Mouse (Mus musculus): Measurements from ENCODE around the gene Mapre1.
A peak's percentile ranks its signal among the peaks of the same experiment; 100 is the strongest.

Mapre1 gene

GRCm38 (mm10) chr2:153775472-153775871 is 34.4 kb downstream of the Mapre1 start:
- DNase-seq (ENCODE audit: low read depth in 2 of 2, low spot score in 2 of 2), result no peak

DNA sequence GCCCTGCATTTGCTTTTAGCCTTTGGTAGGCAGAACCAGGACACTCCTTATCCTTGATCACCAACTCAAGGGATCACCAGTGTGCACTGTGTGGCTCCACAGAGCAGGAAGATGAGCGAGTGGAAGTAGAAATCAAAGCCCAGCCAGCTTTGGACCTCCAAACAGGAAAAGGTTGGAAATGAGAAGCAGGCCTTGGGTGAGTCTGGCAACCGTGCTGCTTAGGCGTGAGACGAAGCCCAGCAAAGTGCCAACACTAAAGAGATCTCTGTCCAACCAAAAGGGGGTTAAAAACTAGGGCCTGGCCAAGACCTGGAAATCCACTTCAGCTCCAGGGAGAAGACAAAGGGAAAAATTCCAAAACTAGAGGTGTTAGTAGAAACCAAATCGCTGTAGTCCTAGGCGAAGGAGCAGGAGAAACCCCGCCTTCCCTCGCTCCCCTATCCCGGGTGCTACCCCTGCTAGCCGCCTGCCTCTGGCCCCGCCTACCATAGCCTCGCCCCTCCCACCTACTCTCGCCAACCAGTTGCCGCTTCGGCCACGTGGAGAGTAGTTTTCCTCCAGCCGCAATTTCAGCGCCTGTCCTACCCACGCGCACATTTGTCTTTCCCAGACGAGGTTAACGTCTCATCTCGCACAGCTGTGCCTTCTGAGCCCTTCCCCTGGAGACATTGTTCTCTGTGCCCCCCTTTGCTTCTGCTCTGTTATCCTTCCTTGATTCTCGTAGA is 37.7 kb downstream of the Mapre1 start:
- peak; percentile 43 to 60 for DNase-seq (ENCODE audit: low read depth in 2 of 2, low spot score in 2 of 2)

DNA sequence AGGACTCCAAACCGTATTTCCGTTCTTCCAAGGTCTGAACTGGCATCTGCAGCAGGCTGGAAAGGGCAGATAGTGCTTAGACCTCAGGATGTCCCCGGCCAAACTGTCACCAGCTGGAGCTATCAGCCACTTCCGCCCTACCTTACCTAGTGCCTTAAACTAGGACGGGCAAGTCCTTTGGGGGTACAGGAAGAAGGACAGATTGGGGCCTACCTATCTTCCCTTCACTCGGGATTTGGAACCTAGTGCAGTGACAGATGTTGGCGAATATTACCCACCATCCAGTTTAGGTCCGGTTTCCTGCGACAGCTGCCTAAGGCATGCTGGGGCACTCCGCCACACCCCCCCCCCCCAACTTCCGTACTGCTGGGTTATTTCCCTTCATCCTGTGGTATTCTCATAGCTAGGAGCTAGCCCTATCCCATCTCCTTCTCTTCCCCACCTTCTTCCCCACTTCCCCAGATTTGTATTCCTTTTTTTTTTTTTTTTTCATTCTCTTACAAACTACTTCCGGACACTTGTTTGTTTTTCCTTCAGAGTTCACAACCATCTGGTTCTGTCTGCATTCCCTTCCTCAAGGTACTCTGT is 38.4 kb downstream of the Mapre1 start, which contains the start of gene Efcab8:
Gene Efcab8 (plus strand): TSS at position 538 of the 588 bp plus-strand sequence.
- DNase-seq (ENCODE audit: low read depth in 2 of 2, low spot score in 2 of 2), result peak; percentile 11 to 30

DNA sequence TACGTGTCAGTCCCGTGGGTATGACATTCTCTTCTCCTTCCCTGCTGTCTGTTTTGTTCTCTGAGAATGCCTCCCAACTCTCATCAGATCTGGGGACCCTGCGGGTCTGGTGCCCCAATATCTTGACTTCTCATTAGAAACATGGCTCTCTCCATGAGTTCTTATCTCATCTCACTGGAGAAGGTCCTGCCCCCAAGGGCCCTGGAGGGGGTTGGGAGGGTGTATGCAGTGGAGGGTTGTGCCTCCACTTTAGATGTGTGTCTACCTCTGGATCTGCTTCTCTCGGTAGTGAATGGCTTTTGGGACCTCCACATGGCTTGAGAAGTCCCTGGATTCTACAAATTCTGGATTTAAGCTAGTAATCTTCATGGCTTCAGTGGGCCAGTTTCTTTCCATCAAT is 40.1 kb downstream of the Mapre1 start:
- DNase-seq (ENCODE audit: low read depth in 2 of 2, low spot score in 2 of 2), result no peak

- DNase-seq (ENCODE audit: low read depth in 2 of 2, low spot score in 2 of 2), result no peak
These were observed 43.6 kb downstream of the Mapre1 start for GRCm38 (mm10) chr2:153784668-153785067.

- no peak for DNase-seq (ENCODE audit: low read depth in 2 of 2, low spot score in 2 of 2)
These were observed 52.3 kb downstream of the Mapre1 start for GRCm38 (mm10) chr2:153793366-153793765.

GRCm38 (mm10) chr2:153795090-153795489 is 54.0 kb downstream of the Mapre1 start:
- no peak for DNase-seq (ENCODE audit: low read depth in 2 of 2, low spot score in 2 of 2)

- peak; percentile 11 to 24 for DNase-seq (ENCODE audit: low read depth in 2 of 2, low spot score in 2 of 2)
These were observed 66.4 kb downstream of the Mapre1 start for GRCm38 (mm10) chr2:153807464-153807863.

DNA sequence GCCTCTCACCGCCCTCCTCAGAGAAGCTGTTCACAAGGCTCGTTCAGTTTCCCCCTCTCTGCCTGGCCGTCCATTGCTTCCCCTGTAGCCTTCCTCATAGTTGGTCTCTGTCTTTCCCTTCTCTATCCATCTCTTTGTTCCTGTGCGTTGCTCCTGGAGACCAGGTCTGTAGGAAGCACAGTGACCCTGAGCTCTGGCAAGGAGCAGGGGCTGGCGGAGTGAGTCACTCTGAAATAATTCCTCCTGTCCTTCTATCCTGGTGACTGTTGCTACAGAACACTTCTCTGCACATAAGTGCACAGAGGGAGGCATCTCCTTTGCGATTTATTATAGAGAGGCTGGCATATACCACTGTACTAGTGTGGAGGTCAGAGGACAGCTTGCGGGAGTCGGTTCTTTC is 67.1 kb downstream of the Mapre1 start:
- DNase-seq (ENCODE audit: low read depth in 2 of 2, low spot score in 2 of 2), result no peak

DNA sequence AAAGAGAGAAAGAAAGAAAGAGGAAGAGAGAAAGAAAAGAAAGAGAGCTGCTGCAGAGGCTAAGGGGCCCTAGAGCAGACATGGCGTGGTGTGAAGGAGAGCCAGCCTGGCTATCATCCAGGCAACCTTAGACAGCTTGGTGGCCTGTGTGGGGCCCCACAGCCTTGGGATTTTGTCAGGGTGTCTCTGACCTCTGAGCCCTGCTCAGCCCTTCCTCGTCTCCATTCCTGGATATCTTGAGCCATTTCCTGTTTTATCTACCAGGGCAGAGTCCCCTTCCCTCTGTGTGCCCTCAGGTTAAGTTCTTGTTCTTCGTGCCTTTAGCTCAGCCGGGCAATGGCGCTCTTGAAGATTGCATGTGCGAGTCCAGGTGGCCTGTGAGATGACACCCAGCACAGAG is 67.8 kb downstream of the Mapre1 start:
- no peak for DNase-seq (ENCODE audit: low read depth in 2 of 2, low spot score in 2 of 2)

GRCm38 (mm10) chr2:153809921-153810320 is 68.8 kb downstream of the Mapre1 start:
- DNase-seq (ENCODE audit: low read depth in 2 of 2, low spot score in 2 of 2), result no peak

DNA sequence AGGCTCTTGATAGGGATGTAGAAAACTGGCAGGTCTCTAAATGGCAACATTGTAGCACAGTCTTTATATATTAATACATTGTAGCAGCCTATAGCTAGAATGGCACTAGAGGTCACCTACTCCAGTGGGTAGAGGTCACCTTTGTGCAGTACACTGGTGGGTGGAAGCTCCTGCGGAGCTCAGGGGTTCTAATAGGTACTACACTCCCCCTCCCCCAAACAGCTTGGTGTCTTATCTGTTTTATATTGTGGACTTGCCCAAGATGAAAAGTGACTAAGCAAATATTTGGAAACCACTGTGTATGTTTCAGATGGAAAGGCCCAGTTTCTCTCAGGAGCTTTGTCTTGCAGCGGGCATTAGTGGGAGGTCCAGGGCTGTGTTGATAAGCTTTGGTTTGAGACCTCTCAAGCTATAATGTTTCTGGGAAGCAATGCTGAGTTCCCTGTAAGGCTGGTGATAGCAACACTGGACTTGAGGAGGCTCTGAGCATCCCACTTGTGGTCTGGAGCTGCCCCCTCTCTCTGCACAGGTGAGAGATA is 81.0 kb downstream of the Mapre1 start:
- no peak for DNase-seq (ENCODE audit: low read depth in 2 of 2, low spot score in 2 of 2)
